Mouse (Mus musculus) cerebellum, adult 18-20 months (tissue): Measurements from ENCODE around the gene Alx1.

Experiments
- DNase-seq, 2 experiments: peaks; one replicate each; pipeline ENCODE4 v3.0.0; 2021

Alx1 gene

GRCm38 (mm10) chr10:103029730-103030490, at the start of gene Alx1:
TSS of gene Alx1 (minus strand) at chr10:103030215.
- no peak for DNase-seq

- no peak for DNase-seq
Measured at GRCm38 (mm10) chr10:103049593-103049992, 19.6 kb upstream of the Alx1 start.

GRCm38 (mm10) chr10:103046623-103047022, 16.6 kb upstream of the Alx1 start:
- DNase-seq: no peak

- DNase-seq: no peak
Measured at GRCm38 (mm10) chr10:103045019-103045418, 15.0 kb upstream of the Alx1 start.

- no peak for DNase-seq
Measured at GRCm38 (mm10) chr10:103035002-103035640, 5.1 kb upstream of the Alx1 start.

- no peak for DNase-seq
Measured at GRCm38 (mm10) chr10:103030931-103031330, 916 bp upstream of the Alx1 start.

GRCm38 (mm10) chr10:103029132-103029729, 784 bp downstream of the Alx1 start:
- DNase-seq: no peak

GRCm38 (mm10) chr10:103028253-103029131, 1.5 kb downstream of the Alx1 start:
- no peak for DNase-seq

- no peak for DNase-seq
Measured at GRCm38 (mm10) chr10:103027931-103028252, 2.1 kb downstream of the Alx1 start.

- no peak for DNase-seq
Measured at GRCm38 (mm10) chr10:103027226-103027930, 2.6 kb downstream of the Alx1 start.

- no peak for DNase-seq
Measured at GRCm38 (mm10) chr10:103026636-103027225, 3.3 kb downstream of the Alx1 start.

GRCm38 (mm10) chr10:103002556-103002955, 27.5 kb downstream of the Alx1 start:
- no peak for DNase-seq

GRCm38 (mm10) chr10:103000902-103001301, 29.1 kb downstream of the Alx1 start:
- DNase-seq: no peak

GRCm38 (mm10) chr10:102999584-102999983, 30.4 kb downstream of the Alx1 start:
- no peak for DNase-seq

- DNase-seq: no peak
Measured at GRCm38 (mm10) chr10:102975106-102975505, 54.9 kb downstream of the Alx1 start.

- no peak for DNase-seq
Measured at GRCm38 (mm10) chr10:102959602-102960001, 70.4 kb downstream of the Alx1 start.
